Mouse (Mus musculus): ENCODE measurements around the gene Tmem231. TPM values are rescaled to one million over a fixed set of nuclear protein-coding genes. Genes with fewer than 3 reads are reported as not detected.
"Not testable (repeated sequence)": the region's sequence is repeated elsewhere in the genome, so short reads cannot be mapped to it uniquely, and the experiment has no call there.

Gene Tmem231
- polyA plus RNA-seq, 1 experiment from 2014 or later: 21.9 TPM

GRCm38 (mm10) chr8:111939516-111940142 is 5.9 kb upstream of the Tmem231 start:
- DNase-seq (ENCODE audit: low spot score, missing footprints) (peak; percentile 84), ATAC-seq (ENCODE audit: low FRiP score) (peak; percentile 51)
- Histone ChIP-seq H3K27me3 (ENCODE audit: control insufficient read depth, insufficient read depth, low read length) (no peaks in the 10 kb centered on the region), H3K4me3 (ENCODE audit: low read depth, low read length) (peak overlapping the region; percentile 96), H3K9ac (ENCODE audit: low read length) (peak overlapping the region; percentile 45), H3K36me3 (ENCODE audit: control insufficient read depth, insufficient read depth, low read length) (peaks cover 3% of the 10 kb centered on the region; the same call in 1 of the 2 replicates), H3K4me2 (peak overlapping the region; percentile 77), H3K9me3 (ENCODE audit: control insufficient read depth, low read length) (no peaks in the 10 kb centered on the region), H3K4me1 (ENCODE audit: control insufficient read depth, insufficient read depth, low read length) (peaks cover 13% of the 10 kb centered on the region), H3K27ac (ENCODE audit: low read depth, low read length) (no peak overlapping the region)
- 13% methylated on average over 10 of the region's 10 CpGs for WGBS

- H3K9me3 ChIP-seq (ENCODE audit: control insufficient read depth, low read length); H3K27ac ChIP-seq (ENCODE audit: low read depth, low read length); ATAC-seq (ENCODE audit: low FRiP score); DNase-seq (ENCODE audit: low spot score, missing footprints); H3K27me3 ChIP-seq (ENCODE audit: control insufficient read depth, insufficient read depth, low read length); H3K36me3 ChIP-seq (ENCODE audit: control insufficient read depth, insufficient read depth, low read length); H3K4me3 ChIP-seq (ENCODE audit: low read depth, low read length); H3K9ac ChIP-seq (ENCODE audit: low read length); H3K4me2 ChIP-seq: not testable (repeated sequence)
- 86% methylated on average over 8 of the region's 9 CpGs for WGBS
- H3K4me1 ChIP-seq (ENCODE audit: control insufficient read depth, insufficient read depth, low read length): peaks cover 13% of the 10 kb centered on the region
Measured at GRCm38 (mm10) chr8:111938076-111938985, 4.7 kb upstream of the Tmem231 start.

- DNase-seq (ENCODE audit: low spot score, missing footprints): no peak
- Histone ChIP-seq H3K4me3 (ENCODE audit: low read depth, low read length) (no peak overlapping the region), H3K9me3 (ENCODE audit: control insufficient read depth, low read length) (no peaks in the 10 kb centered on the region), H3K9ac (ENCODE audit: low read length) (no peak overlapping the region), H3K27ac (ENCODE audit: low read depth, low read length) (no peak overlapping the region), H3K4me2 (no peak overlapping the region), H3K4me1 (ENCODE audit: control insufficient read depth, insufficient read depth, low read length) (peaks cover 21% of the 10 kb centered on the region), H3K27me3 (ENCODE audit: control insufficient read depth, insufficient read depth, low read length) (no peaks in the 10 kb centered on the region), H3K36me3 (ENCODE audit: control insufficient read depth, insufficient read depth, low read length) (no peaks in the 10 kb centered on the region)
- 75% methylated on average over 3 of the region's 3 CpGs for WGBS
- no peak for ATAC-seq (ENCODE audit: low FRiP score)
Measured at GRCm38 (mm10) chr8:111937184-111937583, 3.5 kb upstream of the Tmem231 start.

GRCm38 (mm10) chr8:111934201-111934600 is 520 bp upstream of the Tmem231 start:
- H3K27ac ChIP-seq (ENCODE audit: low read depth, low read length): no peak overlapping the region
- H3K4me3 ChIP-seq (ENCODE audit: low read depth, low read length): no peak overlapping the region
- no peaks in the 10 kb centered on the region for H3K9me3 ChIP-seq (ENCODE audit: control insufficient read depth, low read length)
- H3K4me1 ChIP-seq (ENCODE audit: control insufficient read depth, insufficient read depth, low read length): peaks cover 9% of the 10 kb centered on the region
- peak; percentile 1; the same call in 1 of the 2 replicates for ATAC-seq (ENCODE audit: low FRiP score)
- no peak overlapping the region for H3K4me2 ChIP-seq
- DNase-seq (ENCODE audit: low spot score, missing footprints): no peak
- no peaks in the 10 kb centered on the region for H3K27me3 ChIP-seq (ENCODE audit: control insufficient read depth, insufficient read depth, low read length)
- WGBS: 85% methylated on average over 2 of the region's 2 CpGs
- no peaks in the 10 kb centered on the region for H3K36me3 ChIP-seq (ENCODE audit: control insufficient read depth, insufficient read depth, low read length)
- no peak overlapping the region for H3K9ac ChIP-seq (ENCODE audit: low read length)

GRCm38 (mm10) chr8:111932580-111933336 is 923 bp downstream of the Tmem231 start:
- ATAC-seq (ENCODE audit: low FRiP score): peak; percentile 28
- WGBS: 31% methylated on average over 19 of the region's 19 CpGs

GRCm38 (mm10) chr8:111931721-111932120 is 2.0 kb downstream of the Tmem231 start:
- Histone ChIP-seq H3K36me3 (ENCODE audit: control insufficient read depth, insufficient read depth, low read length) (no peaks in the 10 kb centered on the region), H3K4me3 (ENCODE audit: low read depth, low read length) (no peak overlapping the region), H3K9me3 (ENCODE audit: control insufficient read depth, low read length) (no peaks in the 10 kb centered on the region), H3K27me3 (ENCODE audit: control insufficient read depth, insufficient read depth, low read length) (no peaks in the 10 kb centered on the region), H3K4me1 (ENCODE audit: control insufficient read depth, insufficient read depth, low read length) (peaks cover 9% of the 10 kb centered on the region), H3K27ac (ENCODE audit: low read depth, low read length) (no peak overlapping the region), H3K9ac (ENCODE audit: low read length) (no peak overlapping the region; the same call in 1 of the 2 replicates), H3K4me2 (no peak overlapping the region)
- no peak for ATAC-seq (ENCODE audit: low FRiP score)
- 82% methylated on average over 16 of the region's 16 CpGs for WGBS
- no peak for DNase-seq (ENCODE audit: low spot score, missing footprints)

More at GRCm38 (mm10) chr8:111932580-111933336, 923 bp downstream of the Tmem231 start:
- Histone ChIP-seq H3K9ac (ENCODE audit: low read length) (peak overlapping the region; percentile 82), H3K4me2 (peak overlapping the region; percentile 74), H3K27ac (ENCODE audit: low read depth, low read length) (no peak overlapping the region; the same call in 1 of the 2 replicates), H3K4me3 (ENCODE audit: low read depth, low read length) (peak overlapping the region; percentile 73), H3K9me3 (ENCODE audit: control insufficient read depth, low read length) (no peaks in the 10 kb centered on the region), H3K27me3 (ENCODE audit: control insufficient read depth, insufficient read depth, low read length) (no peaks in the 10 kb centered on the region), H3K4me1 (ENCODE audit: control insufficient read depth, insufficient read depth, low read length) (peaks cover 9% of the 10 kb centered on the region), H3K36me3 (ENCODE audit: control insufficient read depth, insufficient read depth, low read length) (no peaks in the 10 kb centered on the region)
- DNase-seq (ENCODE audit: low spot score, missing footprints): peak; percentile 89

GRCm38 (mm10) chr8:111929648-111930344 is 3.9 kb downstream of the Tmem231 start:
- no peak overlapping the region for H3K27ac ChIP-seq (ENCODE audit: low read depth, low read length)
- no peaks in the 10 kb centered on the region for H3K27me3 ChIP-seq (ENCODE audit: control insufficient read depth, insufficient read depth, low read length)
- no peak for ATAC-seq (ENCODE audit: low FRiP score)
- peaks cover 9% of the 10 kb centered on the region for H3K4me1 ChIP-seq (ENCODE audit: control insufficient read depth, insufficient read depth, low read length)
- no peak overlapping the region for H3K4me2 ChIP-seq
- no peaks in the 10 kb centered on the region for H3K36me3 ChIP-seq (ENCODE audit: control insufficient read depth, insufficient read depth, low read length)
- H3K4me3 ChIP-seq (ENCODE audit: low read depth, low read length): no peak overlapping the region
- no peak overlapping the region for H3K9ac ChIP-seq (ENCODE audit: low read length)
- no peaks in the 10 kb centered on the region for H3K9me3 ChIP-seq (ENCODE audit: control insufficient read depth, low read length)
- no peak for DNase-seq (ENCODE audit: low spot score, missing footprints)
- WGBS: 70% methylated on average over 8 of the region's 8 CpGs

GRCm38 (mm10) chr8:111924976-111925375 is 8.7 kb downstream of the Tmem231 start:
- no peaks in the 10 kb centered on the region for H3K27me3 ChIP-seq (ENCODE audit: control insufficient read depth, insufficient read depth, low read length)
- ATAC-seq (ENCODE audit: low FRiP score) (no peak), DNase-seq (ENCODE audit: low spot score, missing footprints) (no peak)
- H3K27ac ChIP-seq (ENCODE audit: low read depth, low read length): no peak overlapping the region
- H3K4me1 ChIP-seq (ENCODE audit: control insufficient read depth, insufficient read depth, low read length): no peaks in the 10 kb centered on the region
- H3K9ac ChIP-seq (ENCODE audit: low read length): no peak overlapping the region
- H3K9me3 ChIP-seq (ENCODE audit: control insufficient read depth, low read length): no peaks in the 10 kb centered on the region
- H3K4me3 ChIP-seq (ENCODE audit: low read depth, low read length): no peak overlapping the region
- H3K36me3 ChIP-seq (ENCODE audit: control insufficient read depth, insufficient read depth, low read length): no peaks in the 10 kb centered on the region
- H3K4me2 ChIP-seq: no peak overlapping the region
- WGBS: 82% methylated on average over 7 of the region's 7 CpGs
